Mouse (Mus musculus): ENCODE measurements around the gene Cfap58.

DNA sequence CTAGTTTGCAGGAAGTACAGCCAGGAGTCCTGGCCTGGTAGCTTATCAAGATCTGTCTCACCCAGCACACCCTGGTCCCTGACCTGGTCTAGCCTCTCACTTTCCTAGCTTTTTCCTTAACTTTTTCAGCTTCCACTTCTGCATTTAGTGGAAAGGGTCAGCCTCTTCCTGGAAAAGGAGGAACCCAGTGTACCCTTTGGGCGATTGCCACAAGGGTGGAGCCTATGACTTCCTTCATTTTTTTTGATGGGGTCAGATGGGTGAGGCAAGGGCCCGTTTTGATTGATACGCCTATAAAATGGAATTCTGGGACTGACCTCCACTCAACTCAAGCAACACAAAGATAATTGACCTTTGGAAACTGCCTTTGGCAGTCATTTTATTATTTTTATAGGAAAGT, 111.9 kb downstream of the Cfap58 start:
- TF ChIP-seq CTCF (IDR thresholded peaks at IDR 0.05; ENCODE audit: borderline replicate concordance, control insufficient read depth, extremely low read depth, insufficient read depth, low read length, poor library complexity) (no peak), POLR2A (IDR thresholded peaks at IDR 0.05; ENCODE audit: control insufficient read depth, extremely low read depth, insufficient read depth, low read length, poor library complexity) (no peak)

Data from thymus, adult 2 months (tissue).